Mouse (Mus musculus) lung, embryonic 14.5 days (tissue): Measurements from ENCODE around the gene Ppy. TPM values are rescaled to one million over a fixed set of nuclear protein-coding genes. Genes with fewer than 3 reads are reported as not detected.

Experiments used
- ATAC-seq: fragments of 200-750 bp; cut with Nextera tagmentation; 2 replicates; pipeline ENCODE4 v1.8.0; 2017; ENCODE audit warnings: mild to moderate bottlenecking, moderate TSS enrichment, moderate library complexity; ENCODE audit not compliant: insufficient read depth
- DNase-seq: peaks from one replicate; pipeline ENCODE4 v3.0.0-alpha.2; 2015
- H3K27ac ChIP-seq: fragments of 300-500 bp; sonication (generic); 2 replicates; pipeline ENCODE4 v1.5.1; 2014; ENCODE audit warnings: low read depth, mild to moderate bottlenecking, moderate library complexity
- H3K27me3 ChIP-seq: fragments of 300-500 bp; sonication (generic); 2 replicates; pipeline ENCODE4 v1.6.1; 2014; ENCODE audit warnings: low read length, control low read depth; ENCODE audit not compliant: insufficient read depth
- H3K36me3 ChIP-seq: fragments of 300-500 bp; sonication (generic); 2 replicates; pipeline ENCODE4 v1.6.1; 2014; ENCODE audit warnings: control low read depth; ENCODE audit not compliant: insufficient read depth
- H3K4me1 ChIP-seq: fragments of 300-500 bp; sonication (generic); 2 replicates; pipeline ENCODE4 v1.6.1; 2014; ENCODE audit warnings: antibody characterized with exemption, control low read depth; ENCODE audit not compliant: insufficient read depth
- H3K4me2 ChIP-seq: fragments of 300-500 bp; sonication (generic); 2 replicates; pipeline ENCODE4 v1.6.1; 2014; ENCODE audit warnings: mild to moderate bottlenecking
- H3K4me3 ChIP-seq: fragments of 300-500 bp; sonication (generic); 2 replicates; pipeline ENCODE4 v1.5.1; 2014; ENCODE audit warnings: low read depth, low read length
- H3K9ac ChIP-seq: fragments of 300-500 bp; sonication (generic); 2 replicates; pipeline ENCODE4 v1.6.1; 2014
- H3K9me3 ChIP-seq: fragments of 300-500 bp; sonication (generic); 2 replicates; pipeline ENCODE4 v1.6.1; 2016; ENCODE audit warnings: low read depth, low read length, control low read depth
- CTCF ChIP-seq: IDR thresholded peaks from 2 replicates; pipeline ENCODE4 v1.5.1; 2016; ENCODE audit warnings: antibody characterized with exemption, low read depth
- WGBS: fragments of 180-500 bp; shearing (Covaris S2); extraction: QIAGEN DNeasy Blood & Tissue Kit; methylation state at CpG from one replicate; pipeline ENCODE4 v1.1.7; 2014; 5-methylcytosine and 5-hydroxymethylcytosine counted together
- polyA plus RNA-seq: library from polyadenylated mRNA; unstranded; fragments of >200 nt; fragmentation: Nextera tagmentation; extraction: Ambion mirVana; gene quantifications from 2 replicates; pipeline ENCODE4 v1.2.1, GENCODE M21; 2014

Gene Ppy
- polyA plus RNA-seq, 1 experiment from 2014 or later, result not detected

DNA sequence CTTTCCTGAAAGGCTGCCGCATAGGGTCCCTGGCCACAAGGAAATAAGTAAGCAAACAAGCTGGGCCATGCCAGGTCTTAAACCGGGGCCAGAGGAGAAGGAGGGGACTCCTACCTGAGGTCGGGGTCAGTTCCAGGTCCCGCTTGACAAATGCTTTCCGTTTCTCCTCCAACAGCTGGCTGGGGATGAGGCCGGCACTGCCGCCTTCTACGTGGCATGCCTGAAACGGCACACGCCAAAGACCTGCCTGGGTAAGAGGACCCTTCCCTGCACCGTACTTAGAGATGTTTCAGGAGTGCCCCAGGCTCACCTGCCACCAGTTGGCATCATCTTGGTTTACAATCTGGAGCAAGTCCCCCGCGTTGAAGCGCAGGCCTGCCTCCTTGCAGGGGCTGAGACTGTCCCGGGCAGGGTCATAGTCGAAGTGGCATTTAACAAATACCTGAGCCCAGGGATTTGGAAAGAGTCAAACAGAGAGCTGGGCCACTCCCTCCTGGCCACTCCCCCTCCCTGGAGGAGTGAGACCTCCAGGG is 39.1 kb downstream of the Ppy start:
- H3K27me3 ChIP-seq, result no peaks in the 10 kb centered on the region
- no peak overlapping the region for H3K4me3 ChIP-seq
- 0 out of 2 replicates have a peak, but pooled peaks cover 28% of the 10 kb centered on the region for H3K36me3 ChIP-seq
- H3K27ac ChIP-seq, result no peak overlapping the region
- no peaks in the 10 kb centered on the region for H3K4me1 ChIP-seq
- TF ChIP-seq CTCF, result no peak
- WGBS, result 28% methylated on average over 16 of the region's 16 CpGs
- ATAC-seq (no peak), DNase-seq (no peak)
- H3K9ac ChIP-seq, result no peak overlapping the region
- H3K9me3 ChIP-seq, result no peaks in the 10 kb centered on the region
- H3K4me2 ChIP-seq, result peak overlapping the region; percentile 83

GRCm38 (mm10) chr11:102061236-102061940 is 39.7 kb downstream of the Ppy start:
- Histone ChIP-seq H3K9ac (peak overlapping the region; percentile 28; the same call in 1 of the 2 replicates), H3K4me2 (peak overlapping the region; percentile 83), H3K9me3 (no peaks in the 10 kb centered on the region), H3K4me1 (no peaks in the 10 kb centered on the region), H3K27ac (no peak overlapping the region), H3K27me3 (no peaks in the 10 kb centered on the region), H3K4me3 (peak overlapping the region; percentile 26), H3K36me3 (0 out of 2 replicates have a peak, but pooled peaks cover 28% of the 10 kb centered on the region)
- DNase-seq (peak; percentile 89), ATAC-seq (peak; percentile 63; the same call in 1 of the 2 replicates)
- TF ChIP-seq CTCF, result peak; percentile 98
- WGBS, result 5% methylated on average over 23 of the region's 23 CpGs

DNA sequence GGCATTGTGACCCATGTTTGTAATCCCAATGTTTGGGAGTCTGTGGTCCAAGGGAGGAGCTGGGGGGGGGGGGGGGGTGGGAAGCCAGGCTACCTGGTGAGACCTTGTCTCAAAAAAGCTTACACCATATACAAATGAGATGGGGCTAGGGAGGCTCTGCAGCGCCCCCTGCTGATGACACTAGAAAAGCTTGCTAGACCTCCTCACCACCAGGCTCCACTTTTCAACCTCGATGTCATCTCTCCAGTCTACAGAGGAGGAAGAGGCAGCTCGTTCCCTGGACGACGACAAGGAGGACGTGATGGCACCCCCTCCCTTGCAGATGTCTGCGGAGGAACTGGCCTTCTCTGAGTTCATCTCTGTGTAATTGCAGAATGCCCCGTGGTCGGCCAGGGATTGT is 47.3 kb downstream of the Ppy start:
- peak; percentile 66 for TF ChIP-seq CTCF
- WGBS, result 21% methylated on average over 9 of the region's 9 CpGs
- peak; percentile 70 for DNase-seq
- no peak overlapping the region for H3K4me2 ChIP-seq
- no peak for ATAC-seq
- 0 out of 2 replicates have a peak, but pooled peaks cover 3% of the 10 kb centered on the region for H3K36me3 ChIP-seq
- H3K4me3 ChIP-seq, result no peak overlapping the region
- no peaks in the 10 kb centered on the region for H3K9me3 ChIP-seq
- no peaks in the 10 kb centered on the region for H3K4me1 ChIP-seq
- H3K27ac ChIP-seq, result no peak overlapping the region
- H3K9ac ChIP-seq, result no peak overlapping the region
- H3K27me3 ChIP-seq, result no peaks in the 10 kb centered on the region

DNA sequence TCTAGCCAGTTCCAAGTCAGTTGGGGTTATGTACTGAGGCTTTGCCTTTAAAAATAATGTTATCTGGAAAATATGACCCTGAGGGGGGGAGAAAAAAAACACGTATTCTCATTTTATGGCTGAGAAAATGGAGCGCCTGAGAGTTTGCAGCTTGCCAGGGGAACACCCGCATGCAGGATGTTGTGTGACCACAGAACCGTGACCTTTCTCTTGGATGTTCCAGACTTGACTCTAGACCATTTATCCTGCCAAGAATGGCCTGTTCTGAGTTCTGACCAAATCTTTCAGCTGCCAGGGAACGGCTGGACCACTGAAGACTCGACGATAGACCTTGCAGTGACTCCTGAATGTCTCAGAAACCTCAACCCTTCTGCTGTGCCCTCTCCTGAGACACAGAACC is 47.9 kb downstream of the Ppy start:
- Histone ChIP-seq H3K4me1 (no peaks in the 10 kb centered on the region), H3K36me3 (no peaks in the 10 kb centered on the region), H3K27me3 (no peaks in the 10 kb centered on the region), H3K9ac (no peak overlapping the region), H3K4me3 (no peak overlapping the region), H3K9me3 (no peaks in the 10 kb centered on the region), H3K27ac (no peak overlapping the region), H3K4me2 (no peak overlapping the region)
- DNase-seq (peak; percentile 31), ATAC-seq (no peak)
- WGBS, result 68% methylated on average over 7 of the region's 7 CpGs
- TF ChIP-seq CTCF, result no peak

GRCm38 (mm10) chr11:102052697-102053096 is 48.4 kb downstream of the Ppy start:
- no peak overlapping the region for H3K9ac ChIP-seq
- no peak overlapping the region for H3K4me3 ChIP-seq
- no peaks in the 10 kb centered on the region for H3K27me3 ChIP-seq
- H3K4me2 ChIP-seq, result no peak overlapping the region
- no peaks in the 10 kb centered on the region for H3K4me1 ChIP-seq
- no peak overlapping the region for H3K27ac ChIP-seq
- no peak for DNase-seq
- 70% methylated on average over 12 of the region's 12 CpGs for WGBS
- no peaks in the 10 kb centered on the region for H3K36me3 ChIP-seq
- no peak for ATAC-seq
- no peaks in the 10 kb centered on the region for H3K9me3 ChIP-seq
- no peak for TF ChIP-seq CTCF

GRCm38 (mm10) chr11:102051954-102052353 is 49.2 kb downstream of the Ppy start:
- no peak overlapping the region for H3K27ac ChIP-seq
- WGBS, result 38% methylated on average over 4 of the region's 4 CpGs
- TF ChIP-seq CTCF, result no peak
- no peak overlapping the region for H3K9ac ChIP-seq
- H3K27me3 ChIP-seq, result no peaks in the 10 kb centered on the region
- no peak overlapping the region for H3K4me2 ChIP-seq
- H3K4me3 ChIP-seq, result no peak overlapping the region
- no peaks in the 10 kb centered on the region for H3K9me3 ChIP-seq
- H3K36me3 ChIP-seq, result no peaks in the 10 kb centered on the region
- DNase-seq (no peak), ATAC-seq (no peak)
- no peaks in the 10 kb centered on the region for H3K4me1 ChIP-seq

DNA sequence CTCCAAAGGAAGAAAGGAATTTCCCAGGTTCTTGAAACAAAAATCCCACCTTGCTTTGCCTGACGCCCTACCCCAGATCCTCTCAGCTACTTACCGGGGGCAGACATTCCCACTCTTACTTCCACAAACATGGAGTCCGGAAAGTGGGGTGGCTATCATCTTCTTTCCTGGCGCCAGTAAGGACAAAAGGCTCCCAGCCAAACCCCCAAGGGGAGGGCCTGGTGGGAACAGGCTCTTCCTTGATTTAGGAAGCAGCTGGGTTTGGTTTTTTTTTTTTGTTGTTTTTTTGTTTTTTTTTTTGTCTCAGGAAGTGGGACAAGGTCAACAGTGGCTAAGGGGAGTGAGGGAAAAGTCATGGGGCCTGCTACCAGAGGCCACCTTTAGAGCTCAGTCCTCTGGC is 49.6 kb downstream of the Ppy start:
- H3K36me3 ChIP-seq, result no peaks in the 10 kb centered on the region
- WGBS, result 49% methylated on average over 4 of the region's 4 CpGs
- H3K9ac ChIP-seq, result no peak overlapping the region
- TF ChIP-seq CTCF, result no peak
- no peak for ATAC-seq
- H3K9me3 ChIP-seq, result no peaks in the 10 kb centered on the region
- no peak overlapping the region for H3K4me3 ChIP-seq
- peak; percentile 18 for DNase-seq
- H3K27me3 ChIP-seq, result no peaks in the 10 kb centered on the region
- H3K27ac ChIP-seq, result no peak overlapping the region
- H3K4me1 ChIP-seq, result no peaks in the 10 kb centered on the region
- H3K4me2 ChIP-seq, result no peak overlapping the region

Other genes starting within 250 kb of the Ppy start
- gene Meox1, start 206.9 kb downstream of the Ppy start, polyA plus RNA-seq, result 7.9 and 9.3 TPM in 2 replicates
- gene Sost, start 134.3 kb downstream of the Ppy start, polyA plus RNA-seq, result not detected in 2 replicates
- not detected in 2 replicates for gene Cfap97d1, start 117.0 kb downstream of the Ppy start, polyA plus RNA-seq
- gene Dusp3, start 114.3 kb downstream of the Ppy start, polyA plus RNA-seq, result 15.7 and 16.9 TPM in 2 replicates
- 4.0 and 4.9 TPM in 2 replicates for gene Mpp3, start 72.9 kb downstream of the Ppy start, polyA plus RNA-seq
- gene Cd300lg, start 59.8 kb downstream of the Ppy start, polyA plus RNA-seq, result 0.17 and 0.23 TPM in 2 replicates
- gene Mpp2, start 12.8 kb downstream of the Ppy start, polyA plus RNA-seq, result 4.9 and 6.3 TPM in 2 replicates
- not detected in 2 replicates for gene Pyy, start 6.5 kb upstream of the Ppy start, polyA plus RNA-seq
- not detected in 2 replicates for gene Nags, start 44.2 kb upstream of the Ppy start, polyA plus RNA-seq
- gene Tmem101, start 55.1 kb upstream of the Ppy start, polyA plus RNA-seq, result 26.3 and 26.8 TPM in 2 replicates
- gene Lsm12, start 84.0 kb upstream of the Ppy start, polyA plus RNA-seq, result 93.2 and 109 TPM in 2 replicates
- gene G6pc3, start 88.3 kb upstream of the Ppy start, polyA plus RNA-seq, result 31.0 and 34.5 TPM in 2 replicates
- gene Hdac5, start 128.8 kb upstream of the Ppy start, polyA plus RNA-seq, result 41.1 and 42.7 TPM in 2 replicates
- 21.4 and 22.2 TPM in 2 replicates for gene BC030867, start 147.6 kb upstream of the Ppy start, polyA plus RNA-seq
- gene Asb16, start 167.4 kb upstream of the Ppy start, polyA plus RNA-seq, result 0.08 TPM in 1 of 2 replicates, not detected in the other
- gene Tmub2, start 183.6 kb upstream of the Ppy start, polyA plus RNA-seq, result 48.8 and 49.9 TPM in 2 replicates
- 17.4 TPM in 2 replicates for gene Atxn7l3, start 195.3 kb upstream of the Ppy start, polyA plus RNA-seq
- gene Ubtf, start 218.4 kb upstream of the Ppy start, polyA plus RNA-seq, result 86.0 and 93.8 TPM in 2 replicates